Mouse (Mus musculus): ENCODE results near the gene Cmtm8.

DNA sequence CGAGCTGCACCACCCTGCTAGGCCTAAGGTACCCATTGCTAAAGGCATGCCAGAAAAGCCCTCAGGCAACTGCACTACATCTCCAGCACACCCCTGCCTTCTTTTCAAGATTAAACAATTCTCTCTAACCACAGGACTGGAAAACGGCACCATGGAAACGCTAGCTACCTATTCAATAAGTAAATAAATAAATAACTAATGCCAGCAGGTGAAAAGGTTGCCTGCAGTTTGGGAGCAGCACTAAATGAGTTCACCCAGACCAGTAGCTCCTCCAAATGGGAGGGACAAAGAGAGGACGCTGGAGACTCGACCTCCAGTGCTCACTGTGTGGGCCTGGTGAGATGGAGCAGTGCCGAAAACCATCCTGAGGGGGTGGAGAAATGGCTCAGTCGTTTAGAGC, 13.6 kb downstream of the Cmtm8 start:
- TF ChIP-seq CTCF (IDR thresholded peaks at IDR 0.05; ENCODE audit: insufficient read depth, low read length) (no peak), POLR2A (IDR thresholded peaks at IDR 0.05; ENCODE audit: borderline replicate concordance, extremely low read depth, low read depth, low read length) (no peak)

Measured in lung, adult 2 months (tissue).